Mouse (Mus musculus) erythroid progenitor cell, adult 5-6 weeks (primary cell): Measurements from ENCODE around the gene Snd1. TPM values are rescaled to one million over a fixed set of nuclear protein-coding genes. Genes with fewer than 3 reads are reported as not detected.
"Not testable (repeated sequence)": the region's sequence is repeated elsewhere in the genome, so short reads cannot be mapped to it uniquely, and the experiment has no call there.

Experiments
- ATAC-seq: replicated peaks from 2 replicates; pipeline ENCODE4 v1.8.0; 2016; ENCODE audit warnings: moderate number of reproducible peaks, mild to moderate bottlenecking, moderate TSS enrichment, inconsistent platforms; ENCODE audit not compliant: poor library complexity, low FRiP score, severe bottlenecking
- total RNA-seq, 2 experiments: library from RNA; stranded (forward) in 1 of 2; stranded (reverse) in 1 of 2; fragments of 150-400 nt in 1 of 2; fragments of 186-747, 209-891 nt in 1 of 2; gene quantifications; 2 replicates each; pipeline versions ENCODE4 v1.2.3 to v1.2.4; 2015 to 2017; ENCODE audit warnings: low replicate concordance in 2 of 2

Snd1 gene
- total RNA-seq, 2 experiments from 2014 or later: 19.9 to 26.0 TPM

DNA sequence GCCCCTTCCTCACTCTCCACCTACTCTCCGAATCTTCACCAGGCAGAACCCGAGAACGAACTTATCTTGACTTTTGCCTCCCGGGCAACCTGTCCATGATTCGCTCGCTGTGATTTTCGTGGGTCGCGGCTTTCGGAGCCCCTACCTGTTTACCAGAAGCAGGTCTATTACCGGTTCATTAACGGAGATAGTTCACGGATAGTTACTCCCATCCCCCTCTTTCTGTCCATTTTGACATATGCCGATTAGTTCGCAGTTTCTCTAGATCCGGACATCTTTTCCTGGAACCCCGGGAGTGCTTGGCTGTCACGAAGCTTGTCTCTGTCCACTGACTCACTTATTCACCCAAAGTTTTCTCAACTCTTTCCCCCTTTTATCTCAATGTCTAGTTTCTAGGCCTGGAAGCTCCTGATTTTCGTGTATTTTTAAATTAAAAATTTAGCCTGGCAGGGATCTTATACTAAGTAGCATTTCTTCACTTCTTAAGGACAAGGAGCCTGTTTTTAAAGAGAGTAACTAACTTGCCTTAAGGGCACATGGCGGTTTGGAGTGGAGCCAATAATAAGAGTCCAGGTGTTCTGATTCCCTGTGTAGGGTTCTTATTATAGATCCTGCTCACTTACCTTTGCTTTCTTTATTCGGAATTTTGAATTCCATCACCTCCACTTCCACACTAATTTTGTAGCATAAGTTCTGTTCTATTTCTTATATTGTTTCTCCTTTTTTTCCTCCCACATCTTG lies 6.0 kb downstream of the Snd1 start:
- no peak for ATAC-seq

DNA sequence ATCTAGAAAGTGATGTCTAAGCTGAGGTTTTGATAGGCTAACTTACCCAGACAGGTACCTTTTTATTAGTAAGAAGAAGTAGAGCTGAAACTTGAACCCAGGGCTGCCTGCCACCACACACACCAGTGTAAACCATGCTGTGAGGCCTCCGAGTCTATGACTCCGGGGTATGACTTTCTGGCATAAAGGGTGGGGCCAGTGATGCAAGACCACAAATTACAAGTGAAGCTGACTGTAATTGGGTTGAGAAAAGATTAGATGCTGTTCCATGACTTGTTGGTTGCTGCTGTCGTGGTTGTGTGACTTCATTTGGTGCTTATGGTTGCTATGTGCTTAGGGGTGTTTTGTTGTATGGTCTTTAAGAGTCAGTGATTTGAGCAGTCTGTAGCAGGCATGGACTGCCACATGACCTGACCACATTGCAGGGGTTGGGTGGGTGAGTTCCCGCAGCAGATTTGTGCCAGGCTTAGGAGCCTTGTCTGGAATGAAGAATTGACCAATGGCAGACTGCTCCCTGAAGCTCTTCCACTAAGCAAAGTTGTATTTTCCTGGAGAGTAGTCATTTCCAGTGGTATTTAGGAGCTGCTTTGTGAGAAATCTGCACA lies 7.9 kb downstream of the Snd1 start:
- no peak for ATAC-seq

DNA sequence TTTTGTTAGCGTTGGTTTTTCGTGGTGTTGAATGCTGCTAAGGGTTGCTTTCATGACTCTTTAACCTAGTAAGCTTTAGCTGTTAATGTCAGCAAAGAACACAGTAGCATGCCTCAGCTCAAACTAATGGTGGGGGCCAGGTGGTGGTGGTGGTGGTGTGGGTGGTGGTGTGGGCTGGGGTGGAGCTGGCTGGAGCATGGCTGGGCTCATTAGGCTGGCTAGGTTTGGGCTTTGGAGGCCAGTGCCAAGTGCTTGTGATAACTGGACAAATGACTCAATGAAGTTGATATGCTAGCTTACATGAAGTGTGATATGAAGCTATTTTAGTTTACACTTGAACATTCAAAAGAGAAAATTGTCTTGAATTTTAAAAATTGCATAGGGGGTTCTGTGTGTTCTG lies 11.1 kb downstream of the Snd1 start:
- ATAC-seq: no peak

DNA sequence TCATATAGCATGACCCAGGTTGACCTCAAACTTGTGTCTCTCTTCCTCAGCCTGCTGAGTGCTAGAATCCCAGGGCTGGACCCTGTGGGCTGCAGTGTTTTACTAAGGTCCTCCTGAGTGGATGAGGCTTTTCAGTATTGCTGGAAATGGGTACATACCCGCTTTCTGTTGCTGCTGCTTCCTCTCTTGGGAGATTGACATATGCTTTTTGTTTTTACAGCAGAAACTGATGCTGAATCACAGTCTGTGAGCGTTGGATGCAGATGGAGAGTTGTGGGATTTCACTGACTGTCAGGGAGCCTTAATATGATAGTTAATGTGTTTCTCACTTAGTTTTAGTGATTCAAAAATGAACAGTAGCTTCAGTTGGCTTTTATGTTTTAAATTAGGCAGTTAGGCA lies 11.5 kb downstream of the Snd1 start:
- ATAC-seq: no peak

DNA sequence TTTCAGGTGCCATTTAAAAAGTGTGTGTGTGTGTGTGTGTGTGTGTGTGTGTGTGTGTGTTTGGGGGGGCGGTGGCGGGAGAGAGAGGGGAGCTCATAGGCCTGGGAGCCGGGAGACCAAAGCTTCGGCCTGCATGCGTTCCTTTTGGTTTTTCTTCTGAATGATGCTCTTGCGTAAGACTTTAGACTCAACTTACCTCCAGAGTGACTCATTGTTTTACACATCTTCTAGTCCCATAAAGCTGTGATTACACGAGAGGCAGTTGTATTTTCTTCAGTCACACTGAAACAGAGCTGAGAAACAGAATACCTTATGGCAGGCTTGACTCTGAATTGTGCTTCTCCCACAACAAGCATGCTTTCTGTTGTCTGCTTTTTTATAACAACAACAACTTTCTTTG lies 12.0 kb downstream of the Snd1 start:
- no peak for ATAC-seq

DNA sequence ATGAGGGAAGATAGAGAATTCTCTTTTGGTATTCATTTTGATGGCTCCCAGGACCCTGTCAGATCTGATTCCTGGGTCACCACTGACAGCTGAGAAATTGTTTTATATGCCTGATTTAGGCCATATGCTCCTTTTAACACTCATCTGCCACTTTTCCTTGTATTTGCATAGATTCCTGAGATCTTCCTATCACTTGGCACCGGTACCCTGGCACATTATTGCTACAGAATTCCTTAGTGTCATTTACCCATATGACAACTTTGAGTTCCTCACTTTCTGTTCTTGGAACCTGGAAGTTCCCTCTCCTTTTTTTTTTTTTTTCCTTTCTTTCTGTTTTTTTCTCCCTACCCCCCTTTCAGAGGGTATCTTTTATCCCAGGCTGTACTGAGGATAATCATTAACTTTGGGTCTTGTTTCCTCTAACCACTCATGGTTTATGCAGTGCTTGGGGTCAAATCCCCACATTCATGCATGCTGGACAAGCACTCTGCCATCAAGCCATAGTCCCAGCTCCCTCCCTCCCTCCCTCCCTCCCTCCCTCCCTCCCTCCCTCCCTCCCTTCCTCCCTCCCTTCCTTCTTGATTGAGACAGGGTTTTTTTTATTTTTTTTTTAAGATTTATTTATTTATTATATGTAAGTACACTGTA lies 13.4 kb downstream of the Snd1 start:
- ATAC-seq: no peak

DNA sequence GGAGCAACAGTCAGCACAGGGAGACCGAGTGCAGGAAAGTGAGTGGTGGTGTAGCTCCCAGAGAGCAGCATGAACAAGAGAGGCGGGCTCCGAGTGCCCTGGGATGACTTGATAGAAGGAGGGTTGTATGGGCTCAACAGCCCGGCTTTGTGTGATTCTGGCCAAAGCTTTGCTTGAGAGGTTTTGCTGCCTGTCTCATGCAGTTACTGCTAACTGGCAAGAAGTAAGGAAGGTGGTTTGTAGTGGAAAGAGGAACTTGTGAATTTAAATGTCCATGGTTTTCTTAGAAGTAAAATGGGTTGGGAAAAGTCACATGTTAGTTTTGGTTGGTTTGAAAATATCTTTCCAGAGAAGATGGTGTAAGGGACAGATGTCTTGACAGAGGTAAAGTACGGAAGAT lies 15.7 kb downstream of the Snd1 start:
- no peak for ATAC-seq

DNA sequence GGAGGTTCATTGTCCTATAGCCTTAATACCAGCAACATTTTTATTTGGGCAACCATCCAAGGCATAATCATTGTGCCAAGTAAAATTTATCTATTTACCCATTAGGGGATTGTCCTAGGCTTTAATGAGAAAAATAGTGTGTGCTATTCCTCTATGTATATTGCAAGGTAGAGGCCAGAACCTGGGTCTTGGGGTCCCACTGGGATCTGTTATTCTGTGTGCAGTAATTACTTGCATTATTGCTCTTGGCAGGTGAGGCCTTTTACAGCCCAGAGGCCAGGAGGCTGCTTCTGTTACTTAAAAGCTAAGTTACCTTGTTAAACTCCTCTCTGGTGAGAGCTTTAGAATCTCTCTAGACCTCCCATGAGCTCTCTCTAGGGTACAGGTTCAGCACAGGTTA lies 16.3 kb downstream of the Snd1 start:
- ATAC-seq: no peak

DNA sequence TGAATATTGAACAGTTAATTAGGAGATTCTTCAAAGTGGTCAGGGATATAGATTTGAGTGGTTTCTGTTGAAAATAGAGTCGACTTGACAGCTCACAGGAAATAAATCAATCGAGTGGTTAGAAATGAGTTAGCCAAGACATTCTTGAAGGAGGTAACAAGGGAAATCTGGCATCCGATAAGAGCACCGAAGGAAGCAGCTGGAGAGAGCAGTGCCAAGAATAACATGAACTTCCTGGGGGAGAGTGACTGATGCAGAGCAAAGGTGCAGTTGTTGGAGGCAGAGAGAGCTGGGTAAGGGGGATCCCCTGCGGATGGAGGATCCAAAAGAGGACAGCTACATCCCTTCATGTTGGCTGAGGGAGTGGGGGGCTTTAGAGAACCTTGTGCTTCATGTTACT lies 22.9 kb downstream of the Snd1 start:
- ATAC-seq: no peak

DNA sequence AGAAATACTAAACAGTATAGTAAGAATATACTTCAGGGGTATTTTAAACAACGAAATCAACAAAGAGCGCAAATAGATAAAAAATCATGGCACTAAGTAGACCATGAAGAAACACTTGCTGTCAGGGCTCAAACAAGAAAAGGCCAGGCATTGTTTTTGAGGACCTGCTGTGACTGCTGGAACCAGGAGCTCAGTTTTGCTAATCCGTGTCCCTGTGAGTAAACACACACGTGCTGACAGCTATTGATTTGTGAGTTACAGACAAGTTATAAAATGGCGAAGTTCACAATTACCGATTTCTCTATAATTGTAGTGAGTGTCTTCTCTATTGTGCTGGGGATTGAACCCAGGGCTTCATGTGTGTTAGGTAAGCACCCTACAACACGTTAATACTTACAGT lies 27.6 kb downstream of the Snd1 start:
- ATAC-seq: no peak

DNA sequence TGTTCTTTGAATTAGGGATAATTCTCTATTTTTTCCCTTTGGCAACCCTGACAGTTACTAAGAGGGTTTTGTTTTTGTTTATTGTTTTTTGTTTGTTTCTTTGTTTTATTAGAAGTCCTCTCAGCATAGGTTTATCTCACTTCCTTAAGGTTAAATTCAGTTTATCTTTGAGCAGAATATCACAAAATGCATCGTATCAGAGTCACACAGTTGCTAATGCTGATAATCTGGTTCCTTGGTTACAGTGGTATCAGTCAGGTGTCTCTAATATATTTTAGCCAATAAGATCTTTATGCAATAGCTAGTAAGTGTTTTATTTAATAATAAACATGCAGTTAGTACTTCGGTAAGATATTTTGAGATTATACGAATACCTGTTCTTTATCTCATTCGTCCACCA lies 28.2 kb downstream of the Snd1 start:
- no peak for ATAC-seq

DNA sequence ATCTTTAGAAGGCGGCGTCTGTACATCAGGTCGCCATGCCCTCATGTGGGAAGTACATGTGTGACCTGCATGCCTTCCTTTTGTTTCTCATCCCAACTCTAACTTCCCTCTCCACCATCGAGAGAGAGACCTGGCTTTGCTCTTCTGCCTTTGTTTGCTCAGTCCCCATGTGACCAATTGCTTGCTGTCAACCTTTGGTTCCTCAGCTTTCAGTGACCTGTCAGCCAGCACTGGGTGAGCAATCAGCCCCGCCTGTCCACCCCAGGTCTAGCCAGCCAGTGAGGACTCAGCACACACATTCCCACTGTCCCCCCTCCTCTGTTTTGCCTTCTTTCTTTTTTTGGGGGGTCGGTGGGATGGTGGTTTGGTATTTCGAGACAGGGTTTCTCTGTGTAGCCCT lies 29.7 kb downstream of the Snd1 start:
- no peak for ATAC-seq

DNA sequence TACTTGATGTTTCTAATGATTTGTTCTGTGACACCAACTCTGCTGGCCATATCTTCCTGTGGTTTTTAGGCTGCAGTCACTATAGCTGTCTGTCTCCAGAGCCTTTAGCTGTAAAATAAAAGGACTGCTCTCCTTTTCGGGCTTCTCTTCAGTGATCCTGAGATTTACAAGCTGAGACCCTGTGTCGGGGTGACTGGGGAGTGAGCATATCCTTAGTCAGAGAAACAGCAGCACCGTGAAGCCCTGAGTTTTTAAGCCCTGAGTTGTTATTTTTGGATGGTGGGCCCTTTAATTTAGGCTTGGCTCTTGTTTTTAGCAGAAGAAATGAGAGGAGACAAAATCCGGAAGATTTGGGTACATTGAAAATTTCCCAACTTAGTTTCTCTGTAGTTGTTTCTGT lies 32.8 kb downstream of the Snd1 start:
- no peak for ATAC-seq

DNA sequence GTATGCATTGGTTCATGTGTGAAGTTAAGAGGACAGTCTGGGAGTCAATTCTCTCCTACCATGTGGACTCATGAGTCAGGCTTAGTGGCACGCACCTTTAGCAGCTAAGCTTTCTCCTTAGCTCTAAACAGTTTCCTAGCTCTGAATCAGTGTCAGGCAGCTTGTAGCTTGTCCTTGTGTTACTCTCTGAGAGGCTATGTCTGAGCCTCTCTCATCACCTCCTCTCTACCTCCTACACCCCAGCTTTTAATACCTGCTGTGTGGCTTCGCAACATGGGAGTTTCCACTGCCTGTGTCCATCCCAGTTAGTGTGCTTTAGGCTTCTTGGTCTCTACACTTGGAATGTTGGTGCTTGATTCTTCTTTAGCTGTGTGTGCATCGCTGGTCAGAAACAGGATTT lies 39.3 kb downstream of the Snd1 start:
- ATAC-seq: no peak

DNA sequence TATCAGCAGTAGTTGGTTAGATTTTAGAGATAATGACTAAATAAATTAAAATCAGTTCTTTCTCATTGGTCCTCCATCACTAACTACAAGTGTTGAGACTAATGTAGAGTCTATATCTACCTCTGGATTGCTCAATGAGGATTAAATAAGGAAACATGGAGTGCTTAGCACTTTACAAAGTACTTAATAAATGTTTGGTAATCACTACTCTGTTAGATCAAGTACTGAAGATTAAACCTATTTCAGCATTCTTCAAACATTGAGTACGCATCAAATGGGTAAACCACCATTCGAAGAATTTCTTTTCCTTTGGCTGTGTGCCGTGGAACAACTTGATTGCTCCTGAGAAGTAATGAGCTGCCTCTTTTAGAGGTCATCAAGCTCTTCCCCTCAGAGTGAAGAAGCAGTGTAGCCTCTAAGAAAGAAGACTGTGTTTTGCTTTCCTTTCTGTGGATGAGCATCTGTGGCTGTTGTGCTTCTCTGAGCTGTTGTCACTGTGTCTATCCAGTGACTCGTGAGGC lies 40.0 kb downstream of the Snd1 start:
- ATAC-seq: no peak

DNA sequence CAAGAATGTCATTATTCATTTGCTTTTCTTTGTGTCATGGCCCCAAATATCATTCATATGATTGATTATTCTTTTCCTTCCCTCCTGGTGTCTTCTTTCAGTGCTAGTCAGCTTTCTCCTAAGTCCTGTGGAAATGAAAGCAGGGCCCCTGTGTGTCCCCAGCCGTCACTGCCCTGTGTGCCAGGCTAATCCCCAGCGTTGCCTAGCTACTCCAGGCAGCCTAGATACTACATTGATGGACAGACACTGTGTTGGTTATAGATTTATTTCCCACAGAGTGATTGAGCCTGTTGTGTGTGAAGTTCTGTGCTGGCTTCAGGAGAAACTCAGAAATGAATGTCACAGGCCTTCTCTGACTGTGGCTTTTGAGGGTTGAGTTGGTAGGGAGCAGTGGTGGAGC lies 41.7 kb downstream of the Snd1 start:
- ATAC-seq: no peak

DNA sequence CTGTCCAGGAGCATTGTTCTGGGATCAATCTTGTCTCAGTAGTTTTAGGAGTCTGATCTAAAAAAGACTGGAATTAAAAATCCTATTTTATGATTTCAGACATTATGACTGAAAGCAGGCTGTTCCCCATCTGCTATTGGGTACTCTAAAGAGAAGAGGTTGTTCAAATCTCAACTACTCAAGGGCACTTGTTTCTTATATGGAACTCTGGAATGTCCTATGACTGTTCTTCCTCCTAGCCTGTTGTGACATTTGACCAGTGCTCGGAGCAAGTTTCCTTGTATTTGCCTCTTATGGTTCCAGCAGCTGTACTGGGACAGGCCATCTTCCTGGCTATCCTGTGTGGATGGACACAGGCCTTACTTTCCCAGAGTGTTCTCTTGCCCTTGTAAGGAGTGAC lies 42.1 kb downstream of the Snd1 start:
- no peak for ATAC-seq

DNA sequence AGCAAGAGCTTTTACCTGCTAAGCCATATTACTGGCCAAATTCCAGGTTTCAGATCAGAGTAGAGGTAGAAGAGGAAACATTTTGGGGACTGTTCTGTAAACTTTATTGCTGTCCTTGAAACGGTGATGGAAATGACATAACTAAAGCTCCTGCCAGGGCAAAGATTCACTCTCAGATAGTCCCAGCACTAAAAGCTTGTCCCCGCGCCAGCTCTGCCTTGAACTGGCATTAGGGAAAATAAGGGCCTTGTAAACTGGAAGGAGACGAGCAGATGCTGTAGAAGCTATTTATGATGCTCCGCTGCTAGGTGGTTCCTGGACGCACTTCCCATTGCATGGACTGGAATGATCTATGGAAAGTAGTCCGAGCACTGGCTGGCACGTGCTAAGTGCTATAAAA lies 44.5 kb downstream of the Snd1 start:
- ATAC-seq: no peak

DNA sequence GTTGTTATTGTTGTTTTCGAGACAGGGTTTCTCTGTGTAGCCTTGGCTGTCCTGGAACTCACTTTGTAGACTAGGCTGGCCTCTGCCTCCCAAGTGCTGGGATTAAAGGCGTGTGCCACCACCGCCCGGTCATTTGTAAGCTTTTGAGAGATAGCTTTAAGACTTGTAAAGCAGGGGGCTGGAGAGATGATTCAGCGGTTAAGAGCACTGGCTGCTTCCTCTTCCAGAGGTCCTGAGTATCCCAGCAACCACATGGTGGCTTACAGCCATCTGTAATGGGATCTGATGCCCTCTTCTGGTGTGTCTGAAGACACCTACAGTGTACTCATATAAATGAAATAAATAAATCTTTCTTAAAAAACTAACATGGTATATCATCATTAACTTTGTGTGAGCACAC lies 45.8 kb downstream of the Snd1 start:
- ATAC-seq: not testable (repeated sequence)

DNA sequence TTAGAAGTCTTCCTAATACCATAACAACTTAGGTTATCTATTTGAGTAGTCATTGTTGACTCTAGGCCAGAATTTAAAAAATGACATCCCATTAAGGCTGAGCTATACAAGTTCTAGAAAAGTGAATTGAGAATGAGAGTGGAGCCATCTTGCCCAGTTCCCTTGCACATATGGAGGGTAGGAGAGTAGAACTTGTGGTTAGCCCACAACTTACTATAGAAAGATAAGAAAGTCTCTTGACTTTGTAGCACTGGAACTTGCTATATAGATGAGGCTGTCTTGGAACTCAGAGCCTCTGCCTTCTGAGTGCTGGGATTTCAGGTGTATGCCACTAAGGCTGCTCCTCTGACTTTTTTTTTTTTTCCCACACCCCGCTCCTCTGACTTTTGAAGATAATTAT lies 46.5 kb downstream of the Snd1 start:
- no peak for ATAC-seq

DNA sequence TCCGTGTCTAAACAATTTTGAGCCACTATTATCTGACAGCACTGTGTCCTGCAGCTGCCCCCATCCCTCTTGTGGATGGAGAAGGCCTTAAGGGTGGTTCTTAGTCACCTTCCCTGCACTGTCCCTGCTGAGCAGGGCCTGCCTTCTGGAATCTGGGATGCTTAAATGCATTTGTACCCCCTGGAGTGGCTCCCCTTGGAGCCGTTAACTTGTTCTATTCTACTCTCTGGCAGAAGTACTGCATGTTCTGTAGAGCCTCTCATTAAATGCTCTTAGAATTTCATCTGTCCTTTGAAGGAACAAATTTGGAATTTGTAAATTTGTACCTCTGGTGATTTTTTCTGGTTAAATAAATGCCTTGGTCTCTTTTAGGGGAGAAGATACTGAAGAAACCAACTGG lies 50.6 kb downstream of the Snd1 start:
- no peak for ATAC-seq
